Mouse (Mus musculus) hematopoietic stem cell, adult 5-6 weeks (primary cell): ENCODE measurements around the gene Cd5. TPM values are rescaled to one million over a fixed set of nuclear protein-coding genes. Genes with fewer than 3 reads are reported as not detected.

ENCODE experiments used
- ATAC-seq, 2 experiments: fragments of 125-278 bp in 1 of 2; replicated peaks in 1 of 2; 2 replicates each; pipeline ENCODE4 v1.8.0; 2016 to 2017; ENCODE audit warnings: inconsistent platforms in 2 of 2, mild to moderate bottlenecking in 2 of 2, moderate number of reproducible peaks in 2 of 2, low read depth in 1 of 2, moderate TSS enrichment in 1 of 2; ENCODE audit not compliant: low FRiP score in 2 of 2, poor library complexity in 2 of 2, severe bottlenecking in 2 of 2, insufficient read depth in 1 of 2, low TSS enrichment in 1 of 2
- total RNA-seq: library from RNA; stranded (forward); fragments of 172-1452, 232-1000 nt; gene quantifications from 2 replicates; pipeline ENCODE4 v1.2.3, GENCODE M21; 2017

The Cd5 gene
- total RNA-seq, 1 experiment from 2014 or later, result 4.5 TPM

DNA sequence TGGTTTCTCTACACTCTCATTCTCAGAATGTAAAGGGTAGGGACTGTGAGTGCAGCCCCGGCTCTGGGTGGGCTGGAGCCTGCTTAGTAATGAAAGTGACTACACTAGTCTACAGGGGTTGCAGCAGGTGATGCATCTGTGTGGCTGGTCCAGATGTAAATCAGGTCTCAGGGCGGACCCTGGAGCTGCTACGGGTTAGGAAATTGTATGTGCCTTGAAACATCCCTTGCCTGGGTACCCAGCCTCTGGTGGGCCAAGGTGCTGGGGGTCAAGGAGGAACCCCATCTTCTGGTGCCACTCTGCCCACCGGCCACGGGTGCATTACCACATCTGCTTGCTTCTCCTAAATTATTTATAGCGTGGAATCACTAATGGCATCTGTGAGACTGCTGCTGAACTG lies 24.6 kb downstream of the Cd5 start:
- no peak for ATAC-seq

DNA sequence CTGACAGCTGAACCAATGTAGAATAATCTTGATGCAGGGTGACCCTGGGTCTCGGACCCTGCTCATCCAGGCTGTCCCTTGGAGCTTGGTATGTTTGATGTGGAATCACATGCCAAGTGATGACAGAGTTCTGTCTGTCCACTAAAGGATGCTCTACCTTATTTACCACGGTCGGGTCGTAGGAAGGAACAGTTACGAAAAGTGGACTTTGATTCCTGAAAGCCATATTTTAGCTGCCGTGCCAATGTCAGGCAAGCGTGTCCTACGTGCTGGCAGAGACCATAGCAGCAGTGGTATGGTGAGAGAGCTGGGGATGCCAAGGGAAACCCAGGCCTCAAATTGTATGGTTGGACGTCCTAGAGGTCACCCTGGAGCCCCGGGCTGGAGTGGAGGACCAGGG lies 25.3 kb downstream of the Cd5 start:
- ATAC-seq, result no peak

DNA sequence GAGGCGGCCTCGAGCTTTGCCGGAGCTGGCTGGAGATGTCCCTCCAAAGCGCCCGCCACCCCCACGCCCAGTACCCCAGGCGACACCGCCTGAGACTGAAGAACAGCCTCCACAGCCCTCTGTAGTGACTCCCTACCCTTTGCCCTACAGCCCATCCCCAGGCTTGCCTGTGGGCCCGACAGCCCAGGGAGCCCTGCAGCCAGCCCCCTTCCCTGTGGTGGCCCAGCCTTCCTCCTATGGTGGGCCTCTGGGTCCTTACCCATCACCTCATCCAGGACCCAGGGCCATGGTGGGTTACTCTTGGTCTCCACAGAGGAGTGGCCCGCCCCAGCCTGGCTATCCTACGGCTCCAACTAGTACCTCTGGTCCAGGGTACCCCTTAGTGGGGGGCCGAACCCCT lies 26.2 kb downstream of the Cd5 start:
- no peak for ATAC-seq

DNA sequence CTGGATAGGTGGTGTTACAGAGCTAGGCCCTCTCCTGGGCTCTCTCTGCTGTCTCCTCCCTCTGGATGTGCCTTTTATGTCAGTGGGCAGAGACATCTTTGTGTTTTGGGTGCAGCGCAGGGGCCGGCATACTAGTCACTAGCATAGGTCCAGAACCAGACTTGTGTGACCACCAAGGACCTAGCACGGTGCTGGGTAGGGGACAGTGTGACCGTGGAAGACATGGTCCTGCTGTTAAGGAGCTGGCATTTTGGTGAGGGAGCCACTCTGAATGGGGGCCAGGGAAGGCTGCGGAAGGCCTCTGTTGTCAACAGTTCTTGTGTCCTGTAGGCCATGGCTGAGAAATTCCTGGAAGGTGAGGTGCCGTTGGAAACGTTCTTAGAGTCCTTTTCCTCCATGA lies 26.6 kb downstream of the Cd5 start:
- no peak for ATAC-seq

DNA sequence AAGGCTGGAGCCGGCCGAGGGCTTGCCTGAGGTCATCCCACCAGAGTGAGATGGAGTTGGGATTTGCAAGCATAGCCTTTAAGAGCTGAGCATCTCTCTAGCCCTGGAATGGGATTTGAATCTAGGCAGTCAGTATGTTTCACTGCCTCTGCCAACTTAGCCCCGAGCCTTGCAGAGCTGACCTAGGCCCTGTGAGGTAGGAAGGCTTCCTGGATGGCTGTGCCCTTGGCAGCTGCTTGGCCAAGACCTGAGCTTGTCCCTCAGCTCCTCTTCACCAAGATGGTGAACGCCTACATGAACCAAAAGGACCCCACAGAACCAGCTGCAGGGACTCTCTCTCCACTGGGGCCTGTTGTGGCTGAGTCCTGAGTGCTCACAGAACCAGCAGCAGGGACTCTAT lies 28.1 kb downstream of the Cd5 start:
- ATAC-seq, result no peak

DNA sequence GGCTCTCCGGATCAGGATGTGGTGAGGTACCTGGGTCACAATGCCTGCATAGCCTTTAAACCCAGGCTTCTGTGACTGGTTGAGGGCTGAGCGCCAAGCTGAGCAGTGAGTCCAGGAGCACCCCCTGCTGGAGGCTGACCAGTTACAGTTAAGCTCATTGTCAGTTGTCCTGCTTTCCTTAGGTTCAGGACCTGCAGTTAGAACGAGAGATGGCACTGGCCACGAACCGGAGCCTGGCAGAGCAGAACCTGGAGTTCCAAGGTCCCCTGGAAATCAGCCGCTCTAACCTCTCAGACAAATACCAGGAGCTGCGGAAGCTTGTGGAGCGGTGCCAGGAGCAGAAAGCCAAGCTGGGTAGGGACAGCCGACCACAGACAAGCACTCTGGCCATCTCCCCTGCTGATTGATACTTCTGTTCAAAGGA lies 28.7 kb downstream of the Cd5 start:
- ATAC-seq, result peak; percentile 84 to 90

DNA sequence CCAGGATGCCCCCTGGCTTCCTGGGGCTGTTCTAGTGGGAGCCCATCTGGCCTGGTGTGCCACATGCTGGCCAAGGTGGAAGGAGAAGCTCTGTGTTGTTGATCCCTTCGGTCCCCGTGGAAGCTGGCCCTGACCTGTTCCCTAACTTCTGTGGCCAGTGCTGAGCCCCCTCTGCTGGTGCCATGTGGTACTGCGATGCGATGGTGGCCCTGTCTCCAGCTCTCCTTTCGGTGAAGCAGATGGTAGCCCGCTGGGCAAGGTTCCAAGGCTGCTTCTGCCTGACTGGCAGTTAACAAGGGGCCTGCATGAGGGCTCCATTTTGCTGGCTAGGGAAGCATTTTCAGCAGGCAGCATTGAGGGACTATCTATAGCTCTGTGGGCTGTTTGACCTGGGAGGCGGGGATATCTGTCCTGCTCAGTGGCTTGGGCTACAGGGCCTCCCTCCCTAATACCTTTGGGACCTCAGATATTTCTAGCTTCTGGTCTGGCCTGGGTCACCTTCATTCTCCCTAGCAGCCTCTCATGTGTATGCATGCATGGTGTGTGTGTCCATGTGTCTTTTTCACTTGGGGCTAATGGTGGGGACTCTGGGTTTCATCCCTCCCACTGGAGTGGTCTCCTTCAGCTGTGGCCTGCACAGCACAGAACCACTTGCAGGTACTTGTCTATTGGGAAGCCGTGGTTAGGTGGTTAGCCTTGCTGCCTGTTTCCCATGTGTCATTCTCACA lies 29.3 kb downstream of the Cd5 start:
- ATAC-seq, result peak; percentile 63 to 75

DNA sequence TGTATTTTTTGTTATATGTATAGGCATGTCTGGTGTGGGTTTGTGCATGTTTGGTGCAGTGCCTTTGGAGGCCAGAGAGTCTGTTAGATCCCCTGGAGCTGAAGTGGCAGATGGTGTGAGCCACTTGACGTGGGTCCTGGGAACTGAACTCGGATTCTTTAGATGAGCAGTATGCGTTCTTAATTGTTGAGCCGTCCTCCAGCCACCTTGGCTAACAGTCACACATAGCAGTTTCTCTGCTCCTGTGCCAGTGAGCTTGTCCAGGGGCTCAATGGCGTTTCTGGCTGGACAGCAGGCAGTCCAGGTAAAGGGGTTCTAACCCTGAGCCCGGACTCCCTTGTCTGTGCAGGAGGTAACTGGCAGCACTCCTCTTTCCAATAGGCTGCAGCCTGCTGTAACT lies 29.9 kb downstream of the Cd5 start:
- ATAC-seq, result no peak

DNA sequence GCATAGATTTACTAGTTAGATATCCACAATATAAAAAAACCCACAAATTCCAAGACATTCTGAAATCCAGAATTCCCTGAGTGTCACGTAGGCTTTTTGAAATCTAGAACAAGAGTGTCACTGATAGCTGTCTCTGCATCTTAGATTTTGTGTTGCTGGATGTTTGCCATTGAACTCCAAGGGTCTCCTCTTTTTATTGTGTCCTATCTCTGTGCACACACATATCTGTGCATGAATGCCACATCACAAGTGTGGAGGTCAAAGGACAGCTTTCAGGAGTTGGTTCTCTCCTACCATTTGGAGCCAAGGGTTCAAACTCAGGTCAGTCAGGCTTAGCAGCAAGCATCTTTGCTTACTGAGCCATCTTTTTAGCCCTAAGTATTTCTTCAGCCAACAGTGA lies 30.9 kb downstream of the Cd5 start:
- ATAC-seq, result no peak

DNA sequence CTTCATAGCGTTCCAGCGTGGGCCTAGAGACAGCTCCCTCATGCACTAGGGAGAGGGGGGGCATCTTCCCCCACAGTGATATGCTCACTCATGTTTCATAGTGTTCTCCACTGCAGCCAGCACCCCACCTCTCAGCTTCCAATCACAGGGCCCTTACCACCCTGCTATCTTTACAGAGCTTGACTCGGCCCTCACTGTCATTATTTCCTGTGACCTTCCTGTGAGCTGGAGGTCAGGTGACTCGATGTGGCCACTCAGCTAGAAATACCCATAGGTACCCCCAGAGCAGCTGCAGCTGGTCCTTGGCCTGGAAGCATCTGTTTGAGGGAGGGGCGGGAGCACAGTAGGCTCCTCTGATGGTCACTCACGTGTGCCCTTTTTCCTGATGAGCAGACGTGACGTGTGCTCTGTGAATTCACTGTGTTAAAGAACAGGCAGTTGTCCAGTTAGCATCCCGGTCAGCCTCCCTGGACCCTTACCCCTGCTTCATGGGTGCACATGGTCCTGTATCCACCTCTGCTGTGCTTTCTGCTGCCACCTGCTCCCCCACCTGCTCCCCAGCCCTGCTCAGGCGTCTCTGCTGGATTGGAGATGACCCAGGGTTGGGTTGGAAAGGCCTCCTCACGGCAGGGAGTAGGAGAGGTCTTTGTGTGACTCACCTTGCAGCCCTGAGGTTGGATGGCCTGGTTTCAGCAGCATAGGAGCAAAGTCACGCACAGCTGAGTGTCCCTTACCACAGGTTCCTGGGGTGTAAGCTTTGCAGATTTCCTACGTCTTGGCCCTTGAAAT lies 31.5 kb downstream of the Cd5 start:
- ATAC-seq, result no peak

DNA sequence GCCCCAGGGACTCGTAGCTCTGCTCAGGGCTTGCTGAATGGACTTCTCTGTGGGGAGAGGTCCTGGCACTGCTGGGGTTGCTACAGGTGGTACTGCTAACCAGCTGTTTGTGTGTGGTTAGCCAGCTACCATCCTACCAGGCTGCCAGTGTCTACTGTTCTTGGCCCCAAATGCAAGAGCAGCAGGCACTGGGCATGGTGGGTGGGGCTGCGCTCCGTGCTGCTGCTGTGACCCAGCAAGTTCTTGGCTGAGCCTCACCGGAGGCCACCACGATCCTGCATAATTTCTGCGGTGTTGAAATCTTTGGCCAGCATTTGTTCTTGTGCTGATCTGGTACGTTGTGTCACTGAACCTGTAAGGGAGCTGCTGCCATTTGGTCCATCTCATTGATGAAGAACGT lies 35.3 kb downstream of the Cd5 start:
- ATAC-seq, result 0 out of 4 replicates have a peak, but pooled peaks of 1 of the 2 experiments have one; percentile 20

DNA sequence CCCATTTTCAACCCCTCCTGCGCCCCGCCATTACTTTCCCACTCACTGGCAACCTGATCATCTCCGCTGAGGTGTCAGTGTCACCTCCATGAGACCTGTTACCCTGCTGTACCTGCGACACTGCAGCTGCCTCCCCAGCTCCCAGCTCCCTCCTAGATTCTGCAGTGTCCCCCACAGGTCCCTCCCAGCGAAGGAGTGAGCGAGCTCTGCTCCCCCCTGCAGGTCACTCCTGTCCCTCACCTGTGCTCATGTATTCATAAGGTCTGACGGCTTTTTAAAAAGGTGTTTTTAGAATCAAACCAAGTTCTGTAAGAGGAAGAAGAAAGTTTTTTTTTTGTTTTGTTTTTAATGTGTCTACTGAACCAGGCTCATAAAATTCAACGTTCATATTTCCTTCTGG lies 36.7 kb downstream of the Cd5 start:
- no peak for ATAC-seq

DNA sequence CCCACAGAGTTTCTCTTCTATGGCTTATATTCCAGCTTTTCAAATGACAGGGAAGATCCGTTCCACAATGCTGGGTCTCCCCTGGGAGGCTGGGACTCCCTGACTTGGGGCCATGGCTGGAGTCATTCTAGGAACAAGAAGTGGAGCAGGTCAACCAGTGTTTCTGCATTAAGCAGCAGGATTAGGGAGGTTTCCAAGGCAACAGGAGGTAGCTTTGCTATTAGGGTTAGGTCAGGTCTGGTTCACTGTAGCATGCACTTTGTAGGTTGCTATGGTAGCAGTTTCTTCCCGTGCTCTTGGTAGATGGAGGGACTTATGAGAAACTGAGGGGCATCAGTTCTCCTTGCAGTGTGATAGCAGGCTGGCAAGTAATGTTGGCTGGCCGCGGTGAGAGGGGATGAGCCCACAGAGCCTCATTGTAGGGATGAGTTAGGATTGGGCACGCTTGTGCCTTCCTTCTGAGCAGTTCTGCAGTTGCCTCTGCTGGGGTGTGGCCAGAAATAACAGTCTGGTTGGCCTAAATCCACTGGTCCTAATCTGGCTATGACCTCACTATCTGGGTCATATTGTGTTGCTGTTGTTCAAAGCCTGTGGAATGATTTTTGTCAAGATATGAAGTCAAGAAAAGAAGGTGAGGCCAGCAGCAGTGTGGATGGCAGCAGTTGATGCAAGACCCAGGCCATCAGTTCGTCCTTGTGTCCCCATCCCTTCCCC lies 37.6 kb downstream of the Cd5 start:
- ATAC-seq, result no peak

DNA sequence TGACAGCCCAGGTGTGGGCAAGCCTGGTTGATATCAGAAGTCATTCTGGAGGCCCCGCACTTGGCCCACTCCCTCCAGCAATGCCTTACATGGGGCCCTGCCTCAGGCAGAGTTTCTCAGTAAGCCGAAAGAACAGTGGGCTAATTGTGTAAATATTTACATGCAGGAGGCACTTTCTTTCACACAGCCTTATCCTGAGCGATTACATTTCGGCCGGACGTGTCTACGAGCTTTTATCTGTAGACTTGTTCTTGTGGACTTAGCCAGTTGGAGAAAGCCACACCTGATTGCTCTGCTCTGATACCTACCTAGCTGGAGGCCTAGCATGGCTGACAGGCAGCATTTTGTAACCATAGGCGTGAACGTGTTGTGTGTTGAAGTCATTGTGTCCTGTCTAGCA lies 39.0 kb downstream of the Cd5 start:
- no peak for ATAC-seq

DNA sequence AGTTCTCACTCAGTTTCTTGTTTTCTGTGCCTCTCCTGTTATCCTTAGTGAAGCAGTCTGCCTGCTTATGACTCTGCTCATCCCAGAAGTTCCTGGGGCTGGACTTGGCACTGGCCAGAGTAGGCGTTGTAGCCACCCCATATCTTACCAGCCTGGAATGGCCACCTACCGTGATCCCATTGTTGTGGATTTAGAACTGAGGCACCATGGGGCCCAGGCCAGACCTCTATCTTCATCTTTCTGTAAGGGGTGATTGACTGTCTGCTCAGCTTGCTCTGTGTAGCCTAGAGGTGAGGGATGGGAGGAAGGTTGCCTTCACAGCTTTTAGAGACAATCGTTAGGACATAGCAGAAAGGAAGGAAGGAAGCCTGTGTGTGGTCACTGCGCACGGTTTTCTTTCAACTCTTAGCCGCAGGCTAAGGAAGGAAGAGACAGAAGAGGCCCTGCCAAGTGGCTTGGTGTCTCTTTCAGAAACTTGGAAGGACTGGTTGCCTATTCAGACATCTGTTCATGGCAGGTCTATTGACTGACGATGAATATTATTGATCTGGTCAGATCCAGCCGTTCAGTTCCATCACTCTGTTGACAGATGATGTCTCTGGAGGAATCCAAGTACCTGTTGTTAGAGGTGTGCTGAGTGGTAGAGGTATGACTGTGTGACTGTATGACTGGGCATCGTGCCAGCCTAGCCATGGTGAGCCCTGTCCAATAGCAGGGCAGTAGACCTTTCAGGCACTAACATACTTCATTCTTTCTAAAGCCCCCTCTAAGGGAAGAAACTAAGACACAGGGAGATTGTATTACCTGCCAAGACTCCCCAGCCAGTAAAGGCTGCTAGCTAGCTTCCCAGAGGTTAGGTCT lies 40.4 kb downstream of the Cd5 start:
- ATAC-seq, result peak; percentile 55 to 63

DNA sequence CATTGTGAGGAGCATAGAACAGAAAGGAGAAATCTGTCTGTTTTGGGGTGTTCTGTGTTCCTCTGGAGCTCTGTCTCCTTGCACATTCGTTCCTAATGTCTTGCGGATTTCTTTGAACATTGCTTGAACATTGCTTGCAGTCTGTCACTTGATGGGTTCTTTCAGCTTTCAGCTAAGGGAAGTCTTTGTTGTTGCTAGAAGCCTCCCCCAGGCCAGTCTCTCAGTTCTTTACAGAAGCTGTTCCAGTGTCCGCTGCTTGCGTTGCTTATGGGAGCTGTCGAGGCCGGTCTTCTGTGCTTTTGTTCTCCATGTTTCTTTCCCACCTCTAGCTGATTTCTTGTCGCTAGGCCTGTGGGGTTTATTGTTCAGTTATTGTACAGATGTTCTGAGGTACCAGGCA lies 43.0 kb downstream of the Cd5 start:
- ATAC-seq, result no peak

DNA sequence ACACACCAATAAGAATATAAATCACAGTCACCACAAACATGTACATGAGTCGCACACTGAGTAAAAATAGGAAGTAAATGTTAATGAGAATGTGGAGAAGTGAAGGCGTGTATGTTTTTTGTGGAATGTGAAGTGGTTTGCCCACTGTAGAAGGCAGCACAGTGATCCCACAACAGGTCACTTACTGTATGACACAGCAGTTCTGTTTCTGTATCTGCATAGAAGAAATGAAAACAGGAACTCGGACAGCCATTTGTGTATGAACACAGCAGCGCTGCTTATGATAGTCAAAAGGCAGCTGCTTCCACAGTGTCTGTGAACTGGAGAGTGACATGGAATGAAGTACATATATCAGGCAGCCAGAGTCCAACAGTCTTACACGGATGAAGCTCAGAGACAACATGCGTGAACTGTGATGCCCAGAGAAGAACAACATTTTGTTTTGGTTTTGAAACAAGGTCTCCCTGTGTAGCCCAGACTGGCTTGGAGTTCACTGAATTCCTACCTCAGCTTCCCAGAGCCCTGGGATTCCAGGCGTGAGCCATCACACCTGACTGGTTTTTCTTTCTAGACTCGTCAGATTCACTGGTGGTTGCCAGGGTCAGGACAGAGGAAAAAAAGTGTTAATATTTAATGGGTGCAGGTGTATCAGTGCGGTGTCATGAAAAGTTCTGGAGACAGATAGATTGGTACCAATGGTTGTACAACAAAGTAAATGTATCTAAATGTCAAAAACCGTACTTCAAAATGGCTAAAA lies 44.7 kb downstream of the Cd5 start:
- peak; percentile 69 to 74 for ATAC-seq
